Mouse (Mus musculus): Measurements from ENCODE around the gene F2rl1. TPM values are rescaled to one million over a fixed set of nuclear protein-coding genes. Genes with fewer than 3 reads are reported as not detected.
"Not testable (repeated sequence)": the region's sequence is repeated elsewhere in the genome, so short reads cannot be mapped to it uniquely, and the experiment has no call there.

F2rl1 gene
- polyA plus RNA-seq, 1 experiment from 2014 or later, result 0.29 TPM

- no peaks in the 10 kb centered on the region for H3K36me3 ChIP-seq
- H3K27me3 ChIP-seq, result no peaks in the 10 kb centered on the region
- no peak overlapping the region for H3K4me3 ChIP-seq
- 2% methylated on average over 6 of the region's 6 CpGs for WGBS
- H3K4me2 ChIP-seq (replicated peaks), result peak overlapping the region; percentile 26
- H3K27ac ChIP-seq (replicated peaks), result no peak overlapping the region
- no peaks in the 10 kb centered on the region for H3K9me3 ChIP-seq
- peaks cover 11% of the 10 kb centered on the region for H3K4me1 ChIP-seq
- ATAC-seq (replicated peaks), result 0 out of 2 replicates have a peak, but pooled peaks have one; percentile 27
- no peak overlapping the region for H3K9ac ChIP-seq (replicated peaks)
Observed at GRCm38 (mm10) chr13:95548856-95549255, 23.8 kb upstream of the F2rl1 start.

- ATAC-seq (replicated peaks), result no peak
- H3K9me3 ChIP-seq, result no peaks in the 10 kb centered on the region
- peaks cover 11% of the 10 kb centered on the region for H3K4me1 ChIP-seq
- H3K27ac ChIP-seq (replicated peaks), result no peak overlapping the region
- H3K9ac ChIP-seq (replicated peaks), result no peak overlapping the region
- H3K36me3 ChIP-seq, result no peaks in the 10 kb centered on the region
- H3K27me3 ChIP-seq, result no peaks in the 10 kb centered on the region
- WGBS, result 28% methylated on average over 20 of the region's 20 CpGs
- peak overlapping the region; percentile 26 for H3K4me2 ChIP-seq (replicated peaks)
- H3K4me3 ChIP-seq, result no peak overlapping the region; the same call in 1 of the 2 replicates
Observed at GRCm38 (mm10) chr13:95548291-95548789, 23.3 kb upstream of the F2rl1 start.

GRCm38 (mm10) chr13:95547090-95547611 is 22.1 kb upstream of the F2rl1 start:
- Histone ChIP-seq H3K4me3 (no peak overlapping the region), H3K27me3 (no peaks in the 10 kb centered on the region), H3K9me3 (no peaks in the 10 kb centered on the region), H3K4me1 (peaks cover 11% of the 10 kb centered on the region), H3K4me2 (replicated peaks) (no peak overlapping the region), H3K36me3 (no peaks in the 10 kb centered on the region), H3K27ac (replicated peaks) (no peak overlapping the region), H3K9ac (replicated peaks) (no peak overlapping the region)
- ATAC-seq (replicated peaks), result 0 out of 2 replicates have a peak, but pooled peaks have one; percentile 44
- 41% methylated on average over 12 of the region's 12 CpGs for WGBS

- no peaks in the 10 kb centered on the region for H3K36me3 ChIP-seq
Observed at GRCm38 (mm10) chr13:95546251-95546650, 21.2 kb upstream of the F2rl1 start.

GRCm38 (mm10) chr13:95545729-95546186 is 20.7 kb upstream of the F2rl1 start:
- H3K27me3 ChIP-seq, result no peaks in the 10 kb centered on the region
- H3K27ac ChIP-seq (replicated peaks), result no peak overlapping the region
- H3K36me3 ChIP-seq, result no peaks in the 10 kb centered on the region
- no peak overlapping the region for H3K4me3 ChIP-seq
- no peaks in the 10 kb centered on the region for H3K9me3 ChIP-seq
- H3K9ac ChIP-seq (replicated peaks), result no peak overlapping the region
- peaks cover 11% of the 10 kb centered on the region for H3K4me1 ChIP-seq
- WGBS, result 84% methylated on average over 7 of the region's 7 CpGs
- no peak overlapping the region for H3K4me2 ChIP-seq (replicated peaks)
- ATAC-seq (replicated peaks), result no peak

More at GRCm38 (mm10) chr13:95546251-95546650, 21.2 kb upstream of the F2rl1 start:
- no peak for ATAC-seq (replicated peaks)
- no peak overlapping the region for H3K4me2 ChIP-seq (replicated peaks)
- no peak overlapping the region for H3K4me3 ChIP-seq
- H3K9me3 ChIP-seq, result no peaks in the 10 kb centered on the region
- 67% methylated on average over 6 of the region's 6 CpGs for WGBS
- H3K27ac ChIP-seq (replicated peaks), result no peak overlapping the region
- H3K27me3 ChIP-seq, result no peaks in the 10 kb centered on the region
- H3K9ac ChIP-seq (replicated peaks), result no peak overlapping the region
- H3K4me1 ChIP-seq, result peaks cover 11% of the 10 kb centered on the region

GRCm38 (mm10) chr13:95538021-95538420 is 13.0 kb upstream of the F2rl1 start:
- Histone ChIP-seq H3K9ac (replicated peaks) (no peak overlapping the region), H3K4me1 (peaks cover 26% of the 10 kb centered on the region), H3K36me3 (no peaks in the 10 kb centered on the region), H3K27ac (replicated peaks) (no peak overlapping the region), H3K9me3 (no peaks in the 10 kb centered on the region), H3K27me3 (no peaks in the 10 kb centered on the region), H3K4me2 (replicated peaks) (no peak overlapping the region), H3K4me3 (no peak overlapping the region)
- ATAC-seq (replicated peaks), result no peak
- WGBS, result 53% methylated on average over 5 of the region's 5 CpGs

- H3K4me1 ChIP-seq, result peaks cover 26% of the 10 kb centered on the region
- H3K9ac ChIP-seq (replicated peaks), result no peak overlapping the region
- H3K9me3 ChIP-seq, result no peaks in the 10 kb centered on the region
- no peak overlapping the region for H3K4me2 ChIP-seq (replicated peaks)
- H3K4me3 ChIP-seq, result no peak overlapping the region
- no peaks in the 10 kb centered on the region for H3K36me3 ChIP-seq
- H3K27me3 ChIP-seq, result no peaks in the 10 kb centered on the region
- 22% methylated on average over 5 of the region's 5 CpGs for WGBS
- no peak overlapping the region for H3K27ac ChIP-seq (replicated peaks)
- no peak for ATAC-seq (replicated peaks)
Observed at GRCm38 (mm10) chr13:95536117-95536493, 11.1 kb upstream of the F2rl1 start.

GRCm38 (mm10) chr13:95535461-95536116 is 10.6 kb upstream of the F2rl1 start:
- Histone ChIP-seq H3K9ac (replicated peaks) (no peak overlapping the region), H3K4me3 (no peak overlapping the region), H3K36me3 (no peaks in the 10 kb centered on the region), H3K27ac (replicated peaks) (no peak overlapping the region), H3K4me2 (replicated peaks) (no peak overlapping the region), H3K4me1 (peaks cover 26% of the 10 kb centered on the region), H3K27me3 (no peaks in the 10 kb centered on the region), H3K9me3 (no peaks in the 10 kb centered on the region)
- WGBS, result 6% methylated on average over 11 of the region's 11 CpGs
- ATAC-seq (replicated peaks), result no peak

- WGBS, result 15% methylated on average over 6 of the region's 6 CpGs
- H3K36me3 ChIP-seq, result no peaks in the 10 kb centered on the region
- H3K27ac ChIP-seq (replicated peaks), result no peak overlapping the region
- no peak overlapping the region for H3K4me3 ChIP-seq
- peaks cover 26% of the 10 kb centered on the region for H3K4me1 ChIP-seq
- ATAC-seq (replicated peaks), result no peak
- H3K9ac ChIP-seq (replicated peaks), result no peak overlapping the region
- no peak overlapping the region for H3K4me2 ChIP-seq (replicated peaks)
- H3K9me3 ChIP-seq, result no peaks in the 10 kb centered on the region
- no peaks in the 10 kb centered on the region for H3K27me3 ChIP-seq
Observed at GRCm38 (mm10) chr13:95535026-95535425, 10.0 kb upstream of the F2rl1 start.

- no peaks in the 10 kb centered on the region for H3K9me3 ChIP-seq
- no peak overlapping the region; the same call in 1 of the 2 replicates for H3K27ac ChIP-seq (replicated peaks)
- H3K4me2 ChIP-seq (replicated peaks), result peak overlapping the region; percentile 35
- H3K4me3 ChIP-seq, result no peak overlapping the region
- H3K9ac ChIP-seq (replicated peaks), result no peak overlapping the region
- ATAC-seq (replicated peaks), result peak; percentile 72
- 1% methylated on average over 5 of the region's 5 CpGs for WGBS
- H3K36me3 ChIP-seq, result no peaks in the 10 kb centered on the region
- peaks cover 26% of the 10 kb centered on the region for H3K4me1 ChIP-seq
- no peaks in the 10 kb centered on the region for H3K27me3 ChIP-seq
Observed at GRCm38 (mm10) chr13:95534131-95534561, 9.1 kb upstream of the F2rl1 start.

- H3K4me3 ChIP-seq, result no peak overlapping the region
- H3K36me3 ChIP-seq, result no peaks in the 10 kb centered on the region
- H3K4me2 ChIP-seq (replicated peaks), result no peak overlapping the region; the same call in 1 of the 2 replicates
- no peaks in the 10 kb centered on the region for H3K27me3 ChIP-seq
- peaks cover 26% of the 10 kb centered on the region for H3K4me1 ChIP-seq
- H3K9me3 ChIP-seq, result no peaks in the 10 kb centered on the region
- ATAC-seq (replicated peaks), result no peak; the same call in 1 of the 2 replicates
- H3K27ac ChIP-seq (replicated peaks), result no peak overlapping the region; the same call in 1 of the 2 replicates
- no peak overlapping the region for H3K9ac ChIP-seq (replicated peaks)
- 23% methylated on average over 8 of the region's 8 CpGs for WGBS
Observed at GRCm38 (mm10) chr13:95533640-95534039, 8.6 kb upstream of the F2rl1 start.

- WGBS, result 56% methylated on average over 4 of the region's 5 CpGs
- H3K36me3 ChIP-seq; H3K27me3 ChIP-seq; H3K27ac ChIP-seq (replicated peaks); ATAC-seq (replicated peaks); H3K9ac ChIP-seq (replicated peaks); H3K9me3 ChIP-seq; H3K4me3 ChIP-seq; H3K4me2 ChIP-seq (replicated peaks): not testable (repeated sequence)
- peaks cover 26% of the 10 kb centered on the region for H3K4me1 ChIP-seq
Observed at GRCm38 (mm10) chr13:95533121-95533520, 8.1 kb upstream of the F2rl1 start.

Data from forebrain, embryonic 15.5 days (tissue).